Mouse (Mus musculus): ENCODE measurements around the gene Tmco5. TPM values are rescaled to one million over a fixed set of nuclear protein-coding genes. Genes with fewer than 3 reads are reported as not detected.
"Not testable (repeated sequence)": the region's sequence is repeated elsewhere in the genome, so short reads cannot be mapped to it uniquely, and the experiment has no call there.

Gene Tmco5
- polyA plus RNA-seq, 1 experiment: not detected

DNA sequence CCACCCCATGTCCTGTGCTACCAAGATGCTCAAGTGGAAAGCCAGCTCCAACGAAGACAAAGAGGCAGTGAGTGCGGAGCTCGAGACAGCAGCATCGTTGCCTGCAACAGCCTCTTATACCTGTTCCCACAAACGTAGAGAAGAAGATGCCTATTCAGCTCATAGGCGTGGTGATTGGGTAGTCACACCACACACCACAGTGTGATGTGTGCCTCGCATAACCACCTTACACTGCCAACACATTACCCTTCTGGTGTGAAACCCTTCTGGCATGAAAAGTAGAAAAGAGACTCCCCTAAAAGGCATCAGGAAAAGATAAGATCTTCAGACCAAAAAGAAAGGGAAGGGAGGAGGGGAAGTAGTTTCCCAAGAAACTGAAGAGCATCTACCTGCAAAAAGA is 45.8 kb downstream of the Tmco5 start:
- no peak for TF ChIP-seq POLR2A (IDR thresholded peaks at IDR 0.05; ENCODE audit: borderline replicate concordance, extremely low read depth, insufficient read depth, insufficient read length, poor library complexity, severe bottlenecking)
- TF ChIP-seq CTCF (IDR thresholded peaks at IDR 0.05; ENCODE audit: borderline replicate concordance, extremely low read depth, insufficient read depth, insufficient read length): no peak
- DNase-seq (ENCODE audit: low read depth): no peak

DNA sequence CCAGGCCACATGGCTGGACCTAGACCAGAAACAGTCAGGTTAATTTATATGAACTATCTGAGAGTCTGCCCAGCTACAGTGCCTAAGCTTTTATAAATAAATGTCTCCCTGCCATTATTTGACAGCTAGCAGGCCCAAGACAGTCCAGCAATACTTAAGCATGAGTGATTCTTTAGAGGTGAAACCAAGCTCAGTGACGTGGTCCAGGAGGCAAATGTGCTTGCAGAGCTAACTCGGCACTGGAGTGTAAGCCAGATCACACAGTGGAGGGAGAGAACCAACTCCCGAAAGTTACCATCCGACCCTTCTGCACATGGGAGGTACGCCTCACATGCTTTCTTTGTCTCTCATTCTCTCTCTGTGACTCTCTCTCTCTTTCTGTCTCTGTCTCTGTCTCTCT is 46.7 kb downstream of the Tmco5 start:
- DNase-seq (ENCODE audit: low read depth): peak; percentile 56
- no peak for TF ChIP-seq POLR2A (IDR thresholded peaks at IDR 0.05; ENCODE audit: borderline replicate concordance, extremely low read depth, insufficient read depth, insufficient read length, poor library complexity, severe bottlenecking)
- no peak for TF ChIP-seq CTCF (IDR thresholded peaks at IDR 0.05; ENCODE audit: borderline replicate concordance, extremely low read depth, insufficient read depth, insufficient read length)

DNA sequence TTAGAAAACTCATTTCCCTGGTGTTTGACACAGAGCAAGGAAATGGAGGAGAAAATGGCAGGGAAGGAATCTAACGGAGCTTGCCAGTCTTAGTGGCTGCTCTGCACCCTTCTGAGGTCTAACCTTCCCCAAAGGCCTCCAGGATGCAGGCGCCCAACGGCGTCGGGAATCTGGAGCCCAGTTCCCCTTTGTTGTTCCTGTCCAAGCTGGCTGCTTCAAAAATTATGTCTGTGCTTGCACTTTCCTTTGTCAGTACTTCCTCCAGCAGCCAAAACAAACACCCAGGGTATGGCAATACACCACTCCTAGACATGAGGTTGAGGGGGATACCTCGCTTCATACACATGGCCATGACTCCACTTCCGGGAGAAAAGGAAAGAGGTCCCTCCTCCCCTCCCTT is 53.7 kb downstream of the Tmco5 start:
- DNase-seq (ENCODE audit: low read depth): no peak
- TF ChIP-seq CTCF (IDR thresholded peaks at IDR 0.05; ENCODE audit: borderline replicate concordance, extremely low read depth, insufficient read depth, insufficient read length): no peak
- TF ChIP-seq POLR2A (IDR thresholded peaks at IDR 0.05; ENCODE audit: borderline replicate concordance, extremely low read depth, insufficient read depth, insufficient read length, poor library complexity, severe bottlenecking): no peak

DNA sequence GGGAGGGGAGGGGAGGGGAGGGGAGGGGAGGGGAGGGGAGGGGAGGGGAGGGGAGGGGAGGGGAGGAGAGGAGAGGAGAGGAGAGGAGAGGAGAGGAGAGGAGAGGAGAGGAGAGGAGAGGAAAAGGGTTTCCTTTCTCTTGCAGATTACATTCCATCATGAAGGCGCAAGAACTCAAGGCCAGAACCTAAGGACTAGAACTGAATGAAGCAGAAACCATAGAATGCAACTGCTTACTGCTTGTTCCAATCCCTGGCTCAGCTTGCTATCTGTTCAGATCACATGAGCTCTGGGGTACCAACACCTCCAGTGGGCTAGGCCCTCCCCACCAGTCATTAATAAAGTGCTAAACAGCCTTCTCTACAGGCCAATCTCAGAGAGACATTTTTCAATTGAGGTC is 55.7 kb downstream of the Tmco5 start:
- DNase-seq (ENCODE audit: low read depth): not testable (repeated sequence)

DNA sequence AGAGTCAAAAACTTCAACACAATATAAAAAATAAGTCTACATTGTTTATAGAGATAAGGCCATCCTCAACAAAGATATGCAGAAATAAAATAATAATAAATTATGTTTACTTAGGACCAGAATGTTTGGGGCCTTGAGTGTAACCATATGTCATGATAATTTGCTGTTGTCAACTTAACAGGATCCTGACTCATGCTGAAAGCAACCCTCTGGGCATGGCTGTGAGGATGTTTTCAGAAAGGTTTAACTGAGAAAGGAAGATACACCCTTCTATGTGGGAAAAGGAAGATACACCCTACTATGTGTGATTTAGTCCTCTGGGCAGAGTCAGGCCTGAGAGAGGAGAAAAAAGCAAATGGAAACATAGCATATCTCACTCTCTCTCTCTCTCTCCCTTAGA is 56.3 kb downstream of the Tmco5 start:
- TF ChIP-seq POLR2A (IDR thresholded peaks at IDR 0.05; ENCODE audit: borderline replicate concordance, extremely low read depth, insufficient read depth, insufficient read length, poor library complexity, severe bottlenecking) (no peak), CTCF (IDR thresholded peaks at IDR 0.05; ENCODE audit: borderline replicate concordance, extremely low read depth, insufficient read depth, insufficient read length) (no peak)
- DNase-seq (ENCODE audit: low read depth): no peak

DNA sequence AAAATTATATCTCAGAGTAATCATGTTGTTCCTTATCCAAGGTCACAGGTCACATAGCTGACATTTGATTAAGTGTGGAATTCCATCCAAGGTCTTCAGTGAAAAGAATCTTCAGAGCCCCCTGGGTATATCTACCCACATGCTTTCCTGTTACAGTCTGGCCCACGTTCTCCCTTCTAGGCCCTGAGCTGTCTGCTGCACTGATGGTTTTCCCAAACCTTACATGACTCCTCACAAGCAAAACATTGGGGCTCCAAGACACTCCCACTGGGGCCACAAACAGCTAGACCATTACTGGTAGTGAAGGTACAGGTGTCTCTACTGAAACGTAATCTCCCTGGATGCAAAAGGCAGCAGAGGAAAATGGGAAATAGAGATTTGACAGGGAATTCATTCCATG is 57.9 kb downstream of the Tmco5 start:
- TF ChIP-seq POLR2A (IDR thresholded peaks at IDR 0.05; ENCODE audit: borderline replicate concordance, extremely low read depth, insufficient read depth, insufficient read length, poor library complexity, severe bottlenecking) (no peak), CTCF (IDR thresholded peaks at IDR 0.05; ENCODE audit: borderline replicate concordance, extremely low read depth, insufficient read depth, insufficient read length) (no peak)

GRCm38 (mm10) chr2:116937166-116937565 is 58.7 kb downstream of the Tmco5 start:
- no peak for TF ChIP-seq POLR2A (IDR thresholded peaks at IDR 0.05; ENCODE audit: borderline replicate concordance, extremely low read depth, insufficient read depth, insufficient read length, poor library complexity, severe bottlenecking)
- TF ChIP-seq CTCF (IDR thresholded peaks at IDR 0.05; ENCODE audit: borderline replicate concordance, extremely low read depth, insufficient read depth, insufficient read length): no peak
- DNase-seq (ENCODE audit: low read depth): no peak

More for the DNA sequence above, 57.9 kb downstream of the Tmco5 start:
- DNase-seq (ENCODE audit: low read depth): no peak

DNA sequence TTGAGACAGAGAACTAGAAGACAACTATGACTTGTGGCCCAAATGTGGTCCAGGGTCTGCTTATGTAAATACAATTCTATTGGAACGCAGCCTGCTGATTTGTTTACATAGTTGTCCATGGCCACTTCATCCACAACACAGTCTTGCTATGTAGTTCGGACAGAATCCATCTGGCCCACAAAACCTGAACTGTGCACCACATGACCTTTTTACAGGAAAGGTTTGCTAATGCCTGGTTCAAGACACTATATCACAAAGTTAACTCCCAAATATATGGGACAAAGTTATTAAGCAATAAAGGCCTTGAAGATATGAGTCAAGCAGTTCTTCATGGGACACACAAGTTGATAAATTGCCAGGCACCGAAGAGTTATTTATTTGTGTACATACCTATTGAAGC is 63.3 kb downstream of the Tmco5 start:
- DNase-seq (ENCODE audit: low read depth): no peak
- TF ChIP-seq CTCF (IDR thresholded peaks at IDR 0.05; ENCODE audit: borderline replicate concordance, extremely low read depth, insufficient read depth, insufficient read length) (no peak), POLR2A (IDR thresholded peaks at IDR 0.05; ENCODE audit: borderline replicate concordance, extremely low read depth, insufficient read depth, insufficient read length, poor library complexity, severe bottlenecking) (no peak)

Other genes with a start within 250 kb of the Tmco5 start
- 14.4 and 22.7 TPM in 2 replicates for gene Spred1, start 242.7 kb downstream of the Tmco5 start, polyA plus RNA-seq (2012; rRNA removed)

Data from brain, embryonic 14.5 days (tissue).